Mouse (Mus musculus) G1E (cell line): Measurements from ENCODE around the gene Il5ra.

Source experiments
- CTCF ChIP-seq: IDR thresholded peaks from 2 replicates; pipeline ENCODE4 v1.5.1; 2012; ENCODE audit warnings: low read depth, low read length, inconsistent platforms, mixed read lengths
- TAL1 ChIP-seq: conservative IDR thresholded peaks from 2 replicates; pipeline ENCODE4 v1.6.1; 2012; ENCODE audit warnings: low read depth, low read length, inconsistent platforms, mixed read lengths

GRCm38 (mm10) chr6:106663780-106664651 lies 84.8 kb downstream of the Il5ra start:
- TF ChIP-seq TAL1 (no peak), CTCF (peak; percentile 43; the same call in 1 of the 2 replicates)
